Mouse (Mus musculus) liver, embryonic 18 days (tissue): ENCODE measurements around the gene Upk3b. TPM values are rescaled to one million over a fixed set of nuclear protein-coding genes. Genes with fewer than 3 reads are reported as not detected.

Experiments used
- polyA plus RNA-seq: library from polyadenylated mRNA; depleted of rRNA; stranded (reverse); fragments of >200 nt; gene quantifications from 2 replicates; pipeline ENCODE4 v1.2.3, GENCODE M21; 2012; rRNA removed

Upk3b gene
- polyA plus RNA-seq, result 4.5 and 6.1 TPM in 2 replicates

GRCm38 (mm10) chr5:136038258-136039214, at the start of gene Upk3b:
Gene Upk3b (plus strand): TSS chr5:136038496.

GRCm38 (mm10) chr5:135994725-135995687, 43.3 kb upstream of the Upk3b start, which contains the start of gene Dtx2:
Gene Dtx2 (plus strand): TSS chr5:135994800.

GRCm38 (mm10) chr5:136054301-136055077, 16.2 kb downstream of the Upk3b start, which contains the start of gene Upk3bl:
Gene Upk3bl (plus strand): TSS chr5:136054492.

GRCm38 (mm10) chr5:136083669-136084107, 45.4 kb downstream of the Upk3b start, which contains the start of gene Rasa4:
Gene Rasa4 (plus strand): TSS chr5:136083916.

Other genes starting within 250 kb of the Upk3b start
- 0.01 TPM in 2 replicates for gene Srrm3, start 231.6 kb upstream of the Upk3b start, polyA plus RNA-seq
- 2.9 and 4.0 TPM in 2 replicates for gene Hspb1, start 150.6 kb upstream of the Upk3b start, polyA plus RNA-seq
- 27.1 and 28.2 TPM in 2 replicates for gene Ywhag, start 103.9 kb upstream of the Upk3b start, polyA plus RNA-seq
- gene Ssc4d, start 64.0 kb upstream of the Upk3b start, polyA plus RNA-seq, result 2.4 and 2.9 TPM in 2 replicates
- not detected in 2 replicates for gene Zp3, start 58.4 kb upstream of the Upk3b start, polyA plus RNA-seq
- 4.2 and 4.4 TPM in 2 replicates for gene Dtx2, start 43.7 kb upstream of the Upk3b start, polyA plus RNA-seq
- gene Upk3bl, start 16.0 kb downstream of the Upk3b start, polyA plus RNA-seq, result 0.04 TPM in 1 of 2 replicates, not detected in the other
- gene Rasa4, start 45.4 kb downstream of the Upk3b start, polyA plus RNA-seq, result 3.8 and 4.6 TPM in 2 replicates
- 72.5 and 80.5 TPM in 2 replicates for gene Polr2j, start 78.1 kb downstream of the Upk3b start, polyA plus RNA-seq
- 21.1 and 23.3 TPM in 2 replicates for gene Lrwd1, start 97.6 kb downstream of the Upk3b start, polyA plus RNA-seq
- 6.7 and 6.9 TPM in 2 replicates for gene Alkbh4, start 97.7 kb downstream of the Upk3b start, polyA plus RNA-seq
- 6.1 and 6.5 TPM in 2 replicates for gene Orai2, start 132.2 kb downstream of the Upk3b start, polyA plus RNA-seq
- 8.0 and 10.8 TPM in 2 replicates for gene Prkrip1, start 160.5 kb downstream of the Upk3b start, polyA plus RNA-seq
- gene Sh2b2, start 208.1 kb downstream of the Upk3b start, polyA plus RNA-seq, result 3.0 and 3.5 TPM in 2 replicates